Mouse (Mus musculus) E14TG2a.4 (cell line): Measurements from ENCODE around the gene Maml3.

Source experiments
- CTCF ChIP-seq: conservative IDR thresholded peaks from 2 replicates; pipeline ENCODE4 v1.5.1; 2014; ENCODE audit warnings: low read length
- NANOG ChIP-seq: IDR thresholded peaks from 2 replicates; pipeline ENCODE4 v1.6.1; 2014; ENCODE audit warnings: borderline replicate concordance, low read length, mixed read lengths
- POU5F1 ChIP-seq: IDR thresholded peaks from 2 replicates; pipeline ENCODE4 v1.6.1; 2014; ENCODE audit warnings: low read length, borderline replicate concordance

- TF ChIP-seq CTCF (no peak), NANOG (no peak), POU5F1 (no peak)
Observed at GRCm38 (mm10) chr3:52046895-52047372, 57.9 kb downstream of the Maml3 start.
